Mouse (Mus musculus) left cerebral cortex, postnatal 25 days (tissue): ENCODE measurements around the gene Gm5624. TPM values are rescaled to one million over a fixed set of nuclear protein-coding genes. Genes with fewer than 3 reads are reported as not detected.
"Not testable (repeated sequence)": the region's sequence is repeated elsewhere in the genome, so short reads cannot be mapped to it uniquely, and the experiment has no call there.

Experiments
- DNase-seq, 2 experiments: peaks; one replicate each; pipeline ENCODE4 v3.0.0; 2022; ENCODE audit warnings: low spot score in 2 of 2, mixed read lengths in 1 of 2
- intact Hi-C: fragments of 180-260 bp; cut with DNase I; formaldehyde crosslinking; loops from one replicate; pipeline ENCODE4 v1.15.1; 2025
- total RNA-seq, 2 experiments: library from RNA; stranded (reverse); gene quantifications; 2 replicates each; pipeline ENCODE4 v1.2.3; 2021

Gene Gm5624
- total RNA-seq = not detected

- intact Hi-C loops, DNase-seq: not testable (repeated sequence)
Measured at GRCm38 (mm10) chr14:44627737-44628136, at the start of gene Gm5624. Gm5624 (minus strand) TSS chr14:44627938.

DNA sequence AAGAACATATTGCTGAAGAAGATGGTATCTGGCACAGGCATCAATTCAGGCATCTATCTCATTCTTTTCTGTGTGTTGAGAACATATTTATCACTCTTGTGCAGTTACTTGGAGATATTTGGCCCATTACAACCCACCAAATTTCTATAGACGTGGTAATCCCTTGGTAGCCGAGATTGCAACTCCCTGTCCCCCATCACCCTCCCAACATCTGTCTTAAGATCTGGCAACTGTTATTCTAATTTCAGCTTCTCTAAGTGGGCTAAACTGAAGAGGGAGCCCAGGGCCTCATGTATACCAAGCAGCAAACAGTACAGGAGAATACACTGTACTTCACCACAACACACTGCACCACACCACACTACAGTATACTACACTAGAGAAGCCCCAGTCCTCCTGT lies 36.0 kb downstream of the Gm5624 start:
- DNase-seq, intact Hi-C loops: not testable (repeated sequence)

GRCm38 (mm10) chr14:44582853-44583252 lies 44.9 kb downstream of the Gm5624 start, which contains the start of gene Gm8247:
Gm8247 (plus strand) TSS chr14:44583153.
- intact Hi-C loops = not testable (repeated sequence)

GRCm38 (mm10) chr14:44547961-44548360 lies 79.8 kb downstream of the Gm5624 start:
- intact Hi-C loops, DNase-seq: not testable (repeated sequence)

More at GRCm38 (mm10) chr14:44582853-44583252, 44.9 kb downstream of the Gm5624 start, which contains the start of gene Gm8247:
- not testable (repeated sequence) for DNase-seq

DNA sequence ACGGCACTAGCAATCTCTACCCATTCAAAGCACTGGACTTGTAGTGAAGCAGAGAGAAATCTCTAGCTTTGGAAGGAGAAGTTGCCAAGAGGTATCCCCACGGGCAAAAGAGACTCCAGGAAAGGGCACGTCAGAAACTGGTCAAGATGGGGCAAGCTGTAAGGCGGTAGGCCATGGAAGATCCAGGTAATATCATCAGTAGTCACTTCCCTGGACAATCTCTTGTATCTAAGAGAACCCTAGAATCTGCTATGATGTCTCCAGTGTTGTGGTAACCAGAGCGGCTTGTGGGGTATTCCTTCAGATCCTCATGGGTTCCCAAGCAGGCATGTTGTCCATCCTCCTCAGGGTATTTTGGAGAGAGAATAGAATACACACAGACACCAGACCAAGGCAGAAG lies 109.8 kb downstream of the Gm5624 start, which contains the start of gene Gm17093:
Gene Gm17093 (plus strand): TSS at position 301 of the 400 bp plus-strand sequence.
- intact Hi-C loops, DNase-seq: not testable (repeated sequence)

Other genes with a start within 250 kb of the Gm5624 start
- not detected for gene Gm3371, start 217.2 kb downstream of the Gm5624 start, total RNA-seq
- not detected for gene Gm8232, start 194.3 kb downstream of the Gm5624 start, total RNA-seq
- gene BC061237, start 135.5 kb downstream of the Gm5624 start, total RNA-seq = not detected
- gene Gm17093, start 109.7 kb downstream of the Gm5624 start, total RNA-seq = not detected
- not detected for gene Gm8247, start 44.8 kb downstream of the Gm5624 start, total RNA-seq
- gene Gm8257, start 78.5 kb upstream of the Gm5624 start, total RNA-seq = not detected
- gene Gm8267, start 122.4 kb upstream of the Gm5624 start, total RNA-seq = not detected
- under 1 TPM; 0.69 to 0.71 TPM for gene Ptgdr, start 231.4 kb upstream of the Gm5624 start, total RNA-seq